Mouse (Mus musculus): ENCODE data around the gene Zxdb. TPM values are rescaled to one million over a fixed set of nuclear protein-coding genes. Genes with fewer than 3 reads are reported as not detected.

The Zxdb gene
- polyA plus RNA-seq, 1 experiment from 2014 or later: 1.7 TPM

Other genes with a start within 250 kb of the Zxdb start
- gene Maged1, start 182.4 kb upstream of the Zxdb start, polyA plus RNA-seq (2015; fragmentation: Nextera tagmentation; extraction: Ambion mirVana): 922 and 962 TPM in 2 replicates
- 22.2 and 22.6 TPM in 2 replicates for gene Gspt2, start 88.5 kb upstream of the Zxdb start, polyA plus RNA-seq (2015; fragmentation: Nextera tagmentation; extraction: Ambion mirVana)